Mouse (Mus musculus): ENCODE measurements around the gene Slc6a8. TPM values are rescaled to one million over a fixed set of nuclear protein-coding genes. Genes with fewer than 3 reads are reported as not detected.

Gene Slc6a8
- polyA plus RNA-seq, 1 experiment = 111 TPM

- Histone ChIP-seq H3K27ac (ENCODE audit: insufficient read depth, low read length) (peak within 1 kb of the TSS; percentile 76), H3K4me1 (ENCODE audit: control insufficient read depth, insufficient read depth, low read length) (0 out of 2 replicates have a peak, but pooled peaks cover 4% of the 10 kb centered on the region), H3K4me3 (ENCODE audit: insufficient read depth, low read length) (peak within 1 kb of the TSS; percentile 69)
- TF ChIP-seq CTCF (IDR thresholded peaks at IDR 0.05; ENCODE audit: extremely low read depth, insufficient read depth, low read length) (no peak), POLR2A (IDR thresholded peaks at IDR 0.05; ENCODE audit: extremely low read depth, insufficient read depth, low read length) (peak; percentile 64; the same call in 1 of the 2 replicates)
These were observed 43.2 kb downstream of the Slc6a8 start, which contains the start of the genes Bcap31 and Abcd1 for GRCm38 (mm10) chrX:73716109-73716661. Bcap31 (minus strand) TSS chrX:73716175. Abcd1 (plus strand) TSS chrX:73716597.

- H3K27ac ChIP-seq (ENCODE audit: insufficient read depth, low read length) = peak overlapping the region; percentile 76
- peak overlapping the region; percentile 69 for H3K4me3 ChIP-seq (ENCODE audit: insufficient read depth, low read length)
- TF ChIP-seq POLR2A (IDR thresholded peaks at IDR 0.05; ENCODE audit: extremely low read depth, insufficient read depth, low read length) (0 out of 2 replicates have a peak, but pooled peaks have one; percentile 3), CTCF (IDR thresholded peaks at IDR 0.05; ENCODE audit: extremely low read depth, insufficient read depth, low read length) (no peak)
- 0 out of 2 replicates have a peak, but pooled peaks cover 4% of the 10 kb centered on the region for H3K4me1 ChIP-seq (ENCODE audit: control insufficient read depth, insufficient read depth, low read length)
These were observed 44.0 kb downstream of the Slc6a8 start for GRCm38 (mm10) chrX:73716709-73717545.

GRCm38 (mm10) chrX:73717667-73718066 is 44.7 kb downstream of the Slc6a8 start:
- no peak for TF ChIP-seq CTCF (IDR thresholded peaks at IDR 0.05; ENCODE audit: extremely low read depth, insufficient read depth, low read length)
- TF ChIP-seq POLR2A (IDR thresholded peaks at IDR 0.05; ENCODE audit: extremely low read depth, insufficient read depth, low read length) = no peak
- H3K27ac ChIP-seq (ENCODE audit: insufficient read depth, low read length) = no peak overlapping the region
- peak overlapping the region; percentile 69 for H3K4me3 ChIP-seq (ENCODE audit: insufficient read depth, low read length)
- 0 out of 2 replicates have a peak, but pooled peaks cover 4% of the 10 kb centered on the region for H3K4me1 ChIP-seq (ENCODE audit: control insufficient read depth, insufficient read depth, low read length)

- TF ChIP-seq POLR2A (IDR thresholded peaks at IDR 0.05; ENCODE audit: extremely low read depth, insufficient read depth, low read length) (no peak), CTCF (IDR thresholded peaks at IDR 0.05; ENCODE audit: extremely low read depth, insufficient read depth, low read length) (no peak)
- Histone ChIP-seq H3K4me1 (ENCODE audit: control insufficient read depth, insufficient read depth, low read length) (0 out of 2 replicates have a peak, but pooled peaks cover 4% of the 10 kb centered on the region), H3K27ac (ENCODE audit: insufficient read depth, low read length) (no peak overlapping the region), H3K4me3 (ENCODE audit: insufficient read depth, low read length) (no peak overlapping the region; the same call in 1 of the 2 replicates)
These were observed 45.3 kb downstream of the Slc6a8 start for GRCm38 (mm10) chrX:73718271-73718670.

GRCm38 (mm10) chrX:73718686-73719362 is 45.9 kb downstream of the Slc6a8 start:
- 0 out of 2 replicates have a peak, but pooled peaks cover 4% of the 10 kb centered on the region for H3K4me1 ChIP-seq (ENCODE audit: control insufficient read depth, insufficient read depth, low read length)
- H3K27ac ChIP-seq (ENCODE audit: insufficient read depth, low read length) = no peak overlapping the region
- TF ChIP-seq POLR2A (IDR thresholded peaks at IDR 0.05; ENCODE audit: extremely low read depth, insufficient read depth, low read length) (no peak), CTCF (IDR thresholded peaks at IDR 0.05; ENCODE audit: extremely low read depth, insufficient read depth, low read length) (no peak)
- no peak overlapping the region; the same call in 1 of the 2 replicates for H3K4me3 ChIP-seq (ENCODE audit: insufficient read depth, low read length)

- TF ChIP-seq POLR2A (IDR thresholded peaks at IDR 0.05; ENCODE audit: extremely low read depth, insufficient read depth, low read length) = no peak
- no peak overlapping the region for H3K27ac ChIP-seq (ENCODE audit: insufficient read depth, low read length)
- H3K4me1 ChIP-seq (ENCODE audit: control insufficient read depth, insufficient read depth, low read length) = no peaks in the 10 kb centered on the region
- H3K4me3 ChIP-seq (ENCODE audit: insufficient read depth, low read length) = no peak overlapping the region
These were observed 58.0 kb downstream of the Slc6a8 start for GRCm38 (mm10) chrX:73730908-73731307.

Other genes with a start within 250 kb of the Slc6a8 start
- not detected in 2 replicates for gene Trex2, start 237.8 kb upstream of the Slc6a8 start, polyA plus RNA-seq (2012; rRNA removed)
- 9.8 and 10.2 TPM in 2 replicates for gene Haus7, start 214.1 kb upstream of the Slc6a8 start, polyA plus RNA-seq (2012; rRNA removed)
- 16.3 and 16.6 TPM in 2 replicates for gene Bgn, start 189.5 kb upstream of the Slc6a8 start, polyA plus RNA-seq (2012; rRNA removed)
- 41.7 and 46.2 TPM in 2 replicates for gene Atp2b3, start 170.1 kb upstream of the Slc6a8 start, polyA plus RNA-seq (2012; rRNA removed)
- gene Dusp9, start 33.7 kb upstream of the Slc6a8 start, polyA plus RNA-seq (2012; rRNA removed) = 0.81 and 1.2 TPM in 2 replicates
- 90.2 and 98.5 TPM in 2 replicates for gene Pnck, start 13.0 kb upstream of the Slc6a8 start, polyA plus RNA-seq (2012; rRNA removed)
- 85.8 and 88.1 TPM in 2 replicates for gene Bcap31, start 43.0 kb downstream of the Slc6a8 start, polyA plus RNA-seq (2012; rRNA removed)
- 16.6 and 16.9 TPM in 2 replicates for gene Abcd1, start 43.4 kb downstream of the Slc6a8 start, polyA plus RNA-seq (2012; rRNA removed)
- gene Plxnb3, start 83.9 kb downstream of the Slc6a8 start, polyA plus RNA-seq (2012; rRNA removed) = 17.3 and 20.3 TPM in 2 replicates
- gene Srpk3, start 101.3 kb downstream of the Slc6a8 start, polyA plus RNA-seq (2012; rRNA removed) = 21.1 and 23.5 TPM in 2 replicates
- gene Idh3g, start 113.7 kb downstream of the Slc6a8 start, polyA plus RNA-seq (2012; rRNA removed) = 609 and 638 TPM in 2 replicates
- 148 and 151 TPM in 2 replicates for gene Ssr4, start 113.9 kb downstream of the Slc6a8 start, polyA plus RNA-seq (2012; rRNA removed)
- gene Pdzd4, start 151.8 kb downstream of the Slc6a8 start, polyA plus RNA-seq (2012; rRNA removed) = 86.2 and 93.6 TPM in 2 replicates
- not detected in 2 replicates for gene Avpr2, start 219.0 kb downstream of the Slc6a8 start, polyA plus RNA-seq (2012; rRNA removed)
- 91.8 and 97.1 TPM in 2 replicates for gene L1cam, start 223.0 kb downstream of the Slc6a8 start, polyA plus RNA-seq (2012; rRNA removed)
- 6.5 and 7.9 TPM in 2 replicates for gene Arhgap4, start 248.7 kb downstream of the Slc6a8 start, polyA plus RNA-seq (2012; rRNA removed)
- 74.5 and 80.4 TPM in 2 replicates for gene Naa10, start 248.8 kb downstream of the Slc6a8 start, polyA plus RNA-seq (2012; rRNA removed)